Mouse (Mus musculus): ENCODE results near the gene Prkch.

DNA sequence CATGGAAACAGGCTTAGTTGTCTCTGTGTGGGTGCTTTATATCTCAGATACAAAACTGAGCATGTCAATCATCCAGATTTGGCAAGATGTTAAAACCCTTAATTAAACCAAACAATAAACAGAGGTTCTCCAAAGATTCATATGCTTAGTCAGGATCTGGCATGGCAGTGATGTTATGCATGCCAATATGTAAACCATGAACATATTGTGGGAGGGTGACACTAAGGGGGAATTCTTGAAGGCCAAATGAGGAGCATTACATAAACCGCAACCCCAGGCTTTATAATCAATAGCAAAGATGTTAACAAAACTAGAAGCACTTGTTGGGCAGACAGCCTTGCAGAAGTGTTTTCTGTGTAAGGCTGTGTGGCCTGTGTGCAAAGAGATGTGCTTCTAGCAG is 186.2 kb downstream of the Prkch start:
- TF ChIP-seq CTCF (IDR thresholded peaks at IDR 0.05; ENCODE audit: insufficient read depth, low read depth, low read length): no peak
- no peak for TF ChIP-seq POLR2A (IDR thresholded peaks at IDR 0.05; ENCODE audit: insufficient read depth, low read depth, low read length)
